Mouse (Mus musculus): ENCODE measurements around the gene B2m. TPM values are rescaled to one million over a fixed set of nuclear protein-coding genes. Genes with fewer than 3 reads are reported as not detected.
"Not testable (repeated sequence)": the region's sequence is repeated elsewhere in the genome, so short reads cannot be mapped to it uniquely, and the experiment has no call there.

Gene B2m
- 100 to 1,000 TPM; 129 to 428 (median 238) TPM for total RNA-seq (2018; cell fraction: chromatin; rRNA removed)
- total RNA-seq (2018; cell fraction: cytosol; rRNA removed) = over 10,000 TPM in 11 of 26 experiments, 1,000 to 10,000 TPM in 15; 6,005 to 14,077 (median 8,481) TPM
- total RNA-seq (2018; cell fraction: nucleus; rRNA removed) = 1,000 to 10,000 TPM in 24 of 26 experiments, 100 to 1,000 TPM in 2; 695 to 5,289 (median 2,340) TPM
- 8,759 to 13,911 TPM (median 12,544 TPM) in 3 replicates for polyA plus RNA-seq (2018)

GRCm38 (mm10) chr2:122147508-122148241, at the start of gene B2m:
TSS of gene B2m (plus strand) at chr2:122147686.
- Histone ChIP-seq H3K36me3 (ENCODE audit: inconsistent target) (peaks cover 31% of the 10 kb centered on the region), H3K27ac (peak within 1 kb of the TSS; percentile 97), H3K79me2 (ENCODE audit: inconsistent target) (peaks cover 53% of the 10 kb centered on the region), H3K4me3 (ENCODE audit: inconsistent target) (peak within 1 kb of the TSS; percentile 95)
- WGBS (ENCODE audit: missing documents) = under 1% methylated on average over 40 of the region's 40 CpGs

- H3K36me3 ChIP-seq (ENCODE audit: inconsistent target) = peaks cover 92% of the 10 kb centered on the region
- not testable (repeated sequence) for H3K4me3 ChIP-seq (ENCODE audit: inconsistent target); H3K79me2 ChIP-seq (ENCODE audit: inconsistent target); H3K27ac ChIP-seq
- 92% methylated on average over 5 of the region's 5 CpGs for WGBS (ENCODE audit: missing documents)
These were observed 49.8 kb upstream of the B2m start for GRCm38 (mm10) chr2:122097686-122098085.

GRCm38 (mm10) chr2:122102070-122102469, 45.4 kb upstream of the B2m start:
- Histone ChIP-seq H3K27ac (no peak overlapping the region), H3K4me3 (ENCODE audit: inconsistent target) (no peak overlapping the region), H3K36me3 (ENCODE audit: inconsistent target) (peaks cover 81% of the 10 kb centered on the region), H3K79me2 (ENCODE audit: inconsistent target) (peaks cover 23% of the 10 kb centered on the region; the same call in 1 of the 2 replicates)

- H3K36me3 ChIP-seq (ENCODE audit: inconsistent target) = peaks cover 60% of the 10 kb centered on the region
- H3K27ac ChIP-seq = no peak overlapping the region
- peaks cover 76% of the 10 kb centered on the region for H3K79me2 ChIP-seq (ENCODE audit: inconsistent target)
- no peak overlapping the region for H3K4me3 ChIP-seq (ENCODE audit: inconsistent target)
- 98% methylated on average over 14 of the region's 14 CpGs for WGBS (ENCODE audit: missing documents)
These were observed 39.4 kb upstream of the B2m start for GRCm38 (mm10) chr2:122108101-122108500.

GRCm38 (mm10) chr2:122109714-122110113, 37.8 kb upstream of the B2m start:
- Histone ChIP-seq H3K4me3 (ENCODE audit: inconsistent target) (no peak overlapping the region), H3K79me2 (ENCODE audit: inconsistent target) (peaks cover 88% of the 10 kb centered on the region), H3K27ac (peak overlapping the region; percentile 55), H3K36me3 (ENCODE audit: inconsistent target) (peaks cover 62% of the 10 kb centered on the region)
- WGBS (ENCODE audit: missing documents) = 45% methylated on average over 4 of the region's 4 CpGs

GRCm38 (mm10) chr2:122116888-122117287, 30.6 kb upstream of the B2m start:
- peak overlapping the region; percentile 81 for H3K27ac ChIP-seq

GRCm38 (mm10) chr2:122117961-122118958, 29.2 kb upstream of the B2m start, which contains the start of gene Spg11:
TSS of gene Spg11 (minus strand) at chr2:122118386.
- WGBS (ENCODE audit: missing documents) = under 1% methylated on average over 47 of the region's 47 CpGs
- H3K79me2 ChIP-seq (ENCODE audit: inconsistent target) = peaks cover 46% of the 10 kb centered on the region
- H3K36me3 ChIP-seq (ENCODE audit: inconsistent target) = peaks cover 16% of the 10 kb centered on the region; the same call in 1 of the 2 replicates
- peak within 1 kb of the TSS; percentile 87 for H3K27ac ChIP-seq
- peak within 1 kb of the TSS; percentile 85 for H3K4me3 ChIP-seq (ENCODE audit: inconsistent target)

More at GRCm38 (mm10) chr2:122116888-122117287, 30.6 kb upstream of the B2m start:
- 95% methylated on average over 2 of the region's 2 CpGs for whole genome bisulfite sequencing (ENCODE audit: missing documents)
- Histone ChIP-seq H3K79me2 (ENCODE audit: inconsistent target) (peaks cover 59% of the 10 kb centered on the region), H3K4me3 (ENCODE audit: inconsistent target) (peak overlapping the region; percentile 85), H3K36me3 (ENCODE audit: inconsistent target) (peaks cover 21% of the 10 kb centered on the region)

GRCm38 (mm10) chr2:122125680-122126572, 21.6 kb upstream of the B2m start:
- no peaks in the 10 kb centered on the region for H3K36me3 ChIP-seq (ENCODE audit: inconsistent target)
- no peak overlapping the region for H3K4me3 ChIP-seq (ENCODE audit: inconsistent target)
- no peaks in the 10 kb centered on the region for H3K79me2 ChIP-seq (ENCODE audit: inconsistent target)
- 41% methylated on average over 12 of the region's 12 CpGs for WGBS (ENCODE audit: missing documents)
- no peak overlapping the region for H3K27ac ChIP-seq

GRCm38 (mm10) chr2:122126765-122127347, 20.6 kb upstream of the B2m start:
- Histone ChIP-seq H3K27ac (0 out of 2 replicates have a peak overlapping the region, but pooled peaks have one; percentile 2), H3K4me3 (ENCODE audit: inconsistent target) (no peak overlapping the region), H3K36me3 (ENCODE audit: inconsistent target) (no peaks in the 10 kb centered on the region), H3K79me2 (ENCODE audit: inconsistent target) (no peaks in the 10 kb centered on the region)
- 7% methylated on average over 5 of the region's 5 CpGs for WGBS (ENCODE audit: missing documents)

GRCm38 (mm10) chr2:122127635-122128034, 19.9 kb upstream of the B2m start:
- WGBS (ENCODE audit: missing documents) = 87% methylated on average over 4 of the region's 4 CpGs
- Histone ChIP-seq H3K79me2 (ENCODE audit: inconsistent target) (no peaks in the 10 kb centered on the region), H3K4me3 (ENCODE audit: inconsistent target) (no peak overlapping the region), H3K27ac (no peak overlapping the region), H3K36me3 (ENCODE audit: inconsistent target) (no peaks in the 10 kb centered on the region)

- 47% methylated on average over 2 of the region's 2 CpGs for WGBS (ENCODE audit: missing documents)
- H3K36me3 ChIP-seq (ENCODE audit: inconsistent target) = no peaks in the 10 kb centered on the region
- no peak overlapping the region for H3K27ac ChIP-seq
- no peak overlapping the region for H3K4me3 ChIP-seq (ENCODE audit: inconsistent target)
- H3K79me2 ChIP-seq (ENCODE audit: inconsistent target) = no peaks in the 10 kb centered on the region
These were observed 15.4 kb upstream of the B2m start for GRCm38 (mm10) chr2:122132078-122132477.

- no peaks in the 10 kb centered on the region for H3K36me3 ChIP-seq (ENCODE audit: inconsistent target)
- no peak overlapping the region for H3K4me3 ChIP-seq (ENCODE audit: inconsistent target)
- 48% methylated on average over 2 of the region's 2 CpGs for WGBS (ENCODE audit: missing documents)
- no peaks in the 10 kb centered on the region for H3K79me2 ChIP-seq (ENCODE audit: inconsistent target)
- H3K27ac ChIP-seq = no peak overlapping the region
These were observed 14.9 kb upstream of the B2m start for GRCm38 (mm10) chr2:122132618-122133017.

- Histone ChIP-seq H3K4me3 (ENCODE audit: inconsistent target) (no peak overlapping the region), H3K36me3 (ENCODE audit: inconsistent target) (no peaks in the 10 kb centered on the region), H3K27ac (no peak overlapping the region), H3K79me2 (ENCODE audit: inconsistent target) (no peaks in the 10 kb centered on the region)
- WGBS (ENCODE audit: missing documents) = 31% methylated on average over 5 of the region's 5 CpGs
These were observed 9.5 kb upstream of the B2m start for GRCm38 (mm10) chr2:122137839-122138465.

All from macrophage (primary cell).